Mouse (Mus musculus) kidney, postnatal 4 days (tissue): Measurements from ENCODE around the gene Tedc2.
A peak's percentile ranks its signal among the peaks of the same experiment; 100 is the strongest.

ENCODE experiments used
- DNase-seq, 2 experiments: peaks; one replicate each; pipeline ENCODE4 v3.0.0; 2021; ENCODE audit warnings: mixed read lengths in 2 of 2

The Tedc2 gene

DNA sequence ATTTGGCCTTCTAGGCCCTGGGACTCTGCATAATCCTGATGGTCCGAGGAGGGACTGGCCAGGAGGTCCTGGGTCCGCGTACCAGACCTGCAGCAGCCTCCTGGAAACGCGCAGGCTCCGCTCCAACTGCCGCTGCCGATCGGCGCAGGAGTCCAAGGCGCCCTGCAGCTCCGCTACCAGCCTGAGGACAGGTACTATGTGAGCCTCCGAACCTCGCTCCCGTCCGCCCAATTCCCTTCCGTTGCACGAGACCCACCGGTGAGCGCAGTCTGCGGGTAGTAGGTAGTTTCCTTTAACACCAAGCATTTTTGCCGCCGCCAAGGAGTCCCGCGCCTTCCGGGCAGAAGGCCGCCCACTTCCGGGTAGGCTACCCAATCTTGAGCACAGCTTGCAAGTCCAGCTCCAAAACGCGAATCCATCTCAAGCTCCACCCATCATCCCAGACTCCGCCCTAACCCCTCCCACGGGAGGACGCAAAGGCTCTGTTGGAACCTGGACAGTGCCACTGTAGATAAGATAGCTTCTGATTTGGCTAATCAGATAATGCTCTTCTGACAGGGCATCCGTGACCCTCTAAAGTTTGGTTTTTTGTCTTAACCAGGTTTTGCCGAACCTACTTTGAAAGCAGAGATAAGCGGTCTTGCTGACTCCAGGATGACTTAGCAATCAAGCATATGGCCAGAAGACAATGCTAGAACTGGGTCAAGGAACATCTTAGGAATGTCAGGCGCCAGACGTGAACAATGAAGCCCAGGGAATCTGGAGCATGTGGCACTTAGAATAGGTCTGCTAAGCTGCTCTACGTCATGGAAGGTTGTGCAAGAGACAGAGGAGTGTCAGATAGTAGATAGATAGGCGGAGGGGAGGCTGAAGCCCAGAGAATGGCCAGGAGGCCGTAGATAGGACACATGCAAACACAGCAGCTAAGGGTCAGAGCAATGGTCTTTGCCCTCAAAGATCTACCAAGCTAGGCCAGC, at the start of gene Tedc2:
Tedc2 (minus strand) TSS at position 417 of the 977 bp plus-strand sequence.
- DNase-seq = peak; percentile 95

- peak in 1 of 2 experiments; percentile 15 for DNase-seq
These were observed 46.5 kb upstream of the Tedc2 start for GRCm38 (mm10) chr17:24267133-24267532.

DNA sequence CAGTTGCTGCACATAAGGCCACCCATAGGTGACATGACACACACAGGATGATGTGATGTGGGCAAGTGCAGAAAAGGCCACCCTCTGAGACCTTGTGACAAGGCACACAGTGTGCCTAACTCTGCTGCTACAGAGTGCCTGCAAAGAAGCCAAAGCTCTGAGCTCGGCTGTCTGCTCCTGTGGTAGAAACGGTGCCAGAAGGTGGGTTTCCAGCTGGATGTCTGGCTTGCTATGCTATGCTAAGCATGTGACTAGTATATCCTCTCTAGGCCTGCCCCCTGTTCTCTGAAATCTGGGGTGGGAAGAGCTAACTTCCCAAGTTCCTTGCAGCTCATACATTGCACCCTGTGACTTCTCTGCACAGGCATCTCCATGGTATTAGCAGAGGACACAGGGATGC, 44.1 kb upstream of the Tedc2 start:
- no peak for DNase-seq

- DNase-seq = no peak
These were observed 39.9 kb upstream of the Tedc2 start for GRCm38 (mm10) chr17:24260516-24260915.

- no peak for DNase-seq
These were observed 39.1 kb upstream of the Tedc2 start for GRCm38 (mm10) chr17:24259702-24260101.

DNA sequence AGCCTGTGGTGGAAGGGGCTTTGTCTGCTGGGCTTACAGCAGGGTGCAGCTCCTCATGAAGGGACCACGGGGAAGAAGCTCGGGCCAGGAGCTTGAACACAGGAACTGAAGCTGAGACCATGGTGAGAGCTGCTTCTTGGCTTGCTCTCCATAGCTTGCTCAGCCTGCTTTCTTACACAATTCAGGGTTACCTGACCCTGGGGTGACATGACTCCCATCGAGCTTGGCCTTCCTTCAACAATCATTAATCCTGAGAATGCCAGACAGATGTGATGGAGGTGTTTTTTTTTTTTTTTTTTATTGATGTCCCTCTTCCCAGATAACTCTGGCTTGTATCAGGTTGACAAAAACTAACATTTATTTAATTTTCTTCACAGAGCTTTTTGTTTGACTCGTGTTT, 38.3 kb upstream of the Tedc2 start:
- DNase-seq = no peak

DNA sequence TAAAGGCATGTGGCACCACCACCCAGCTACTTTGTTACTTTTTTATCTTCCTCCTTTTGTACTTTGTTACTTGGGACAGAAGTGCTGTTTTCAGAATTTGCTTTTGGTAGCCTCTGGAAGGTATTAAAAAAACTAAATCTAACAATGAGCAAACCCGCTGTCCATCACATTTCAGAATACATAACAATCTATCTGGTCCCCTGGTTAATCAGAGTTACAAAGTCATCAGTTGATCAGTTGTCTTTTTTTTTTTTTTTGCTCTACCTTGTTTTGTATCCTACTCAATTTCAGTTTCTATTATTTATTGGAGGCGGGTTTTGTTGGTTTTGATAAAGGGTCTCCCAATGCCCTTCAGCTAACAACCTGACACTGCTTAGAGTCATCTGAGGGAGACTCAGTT, 31.7 kb upstream of the Tedc2 start:
- DNase-seq = no peak

DNA sequence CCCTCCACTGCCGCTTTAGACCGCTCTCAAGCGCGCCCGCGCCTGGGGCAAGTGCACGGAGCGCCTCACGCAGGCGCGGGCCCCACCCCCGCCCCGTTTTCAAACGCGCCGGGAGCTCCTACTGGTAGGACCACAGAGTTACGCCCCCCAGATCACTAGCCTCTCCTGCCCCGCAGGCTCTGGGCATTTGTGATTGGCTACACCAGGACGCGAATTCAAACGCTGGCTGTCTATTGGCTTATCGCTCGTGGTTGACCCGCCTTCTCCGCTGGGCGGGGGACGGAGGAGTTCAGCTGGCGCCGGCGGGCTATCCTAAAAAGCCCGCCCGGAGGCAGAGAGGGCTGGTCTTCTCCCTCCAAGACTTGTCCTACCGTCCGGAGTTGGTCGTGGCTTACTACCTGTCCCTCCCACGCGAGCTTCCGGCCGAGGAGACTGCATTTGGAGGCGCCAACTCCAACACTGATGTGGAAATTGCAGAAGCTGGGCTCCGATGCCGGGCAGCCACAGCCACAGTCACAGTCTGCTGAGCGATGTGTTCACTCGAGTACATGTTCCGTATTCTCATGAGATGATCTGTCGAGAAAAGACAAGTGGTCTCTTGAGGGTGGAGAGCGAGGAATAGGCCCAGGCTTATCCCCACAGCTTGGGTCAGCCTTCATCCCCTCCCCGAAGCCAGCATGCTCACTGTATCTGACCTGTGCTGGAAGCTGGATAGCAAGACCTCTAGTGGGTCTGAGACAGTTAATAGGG, 30.8 kb upstream of the Tedc2 start, which contains the start of gene Ccnf:
Ccnf (minus strand) TSS at position 165 of the 750 bp plus-strand sequence.
- peak; percentile 94 to 97 for DNase-seq

- DNase-seq = no peak
These were observed 30.3 kb upstream of the Tedc2 start for GRCm38 (mm10) chr17:24250988-24251319.

DNA sequence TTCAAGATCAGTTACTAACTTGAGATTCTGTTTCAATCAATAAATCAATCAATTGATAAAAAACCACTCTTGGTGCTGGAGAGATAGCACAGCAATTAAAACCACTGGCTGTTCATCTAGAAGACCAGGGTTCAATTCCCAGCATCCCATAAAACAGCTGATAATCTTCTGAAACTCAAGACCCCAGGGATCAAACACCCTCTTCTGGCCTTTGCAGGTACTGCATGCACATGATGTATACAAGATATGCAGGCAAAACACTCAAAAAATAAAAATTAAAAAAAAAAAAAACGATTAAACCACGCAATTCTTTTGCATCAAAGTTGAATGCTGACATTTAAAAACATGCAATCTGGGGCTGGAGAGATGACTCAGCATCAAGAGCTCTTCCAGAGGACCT, 28.0 kb upstream of the Tedc2 start:
- peak; percentile 14 to 21 for DNase-seq

DNA sequence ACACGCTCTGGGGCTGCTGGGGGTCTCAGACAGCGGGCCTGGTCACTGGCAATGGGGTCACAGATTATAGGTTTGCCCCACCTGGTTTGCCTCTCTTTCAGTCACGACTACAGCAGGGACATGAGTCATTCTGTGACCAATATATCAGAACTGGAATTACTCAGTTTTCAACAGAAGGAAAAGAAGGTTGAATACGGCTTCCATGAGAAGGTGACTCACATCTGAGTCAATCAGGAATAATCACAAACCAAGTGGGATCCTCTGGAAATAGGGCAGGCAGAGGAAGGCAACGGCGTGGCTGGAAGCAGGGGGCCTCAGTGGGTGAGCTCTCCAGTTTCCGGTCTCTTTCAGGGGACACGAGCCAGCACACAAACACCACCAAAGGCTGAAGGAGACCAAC, 23.4 kb upstream of the Tedc2 start:
- DNase-seq = no peak

GRCm38 (mm10) chr17:24243311-24243969, 22.8 kb upstream of the Tedc2 start:
- DNase-seq = peak; percentile 71 to 72

DNA sequence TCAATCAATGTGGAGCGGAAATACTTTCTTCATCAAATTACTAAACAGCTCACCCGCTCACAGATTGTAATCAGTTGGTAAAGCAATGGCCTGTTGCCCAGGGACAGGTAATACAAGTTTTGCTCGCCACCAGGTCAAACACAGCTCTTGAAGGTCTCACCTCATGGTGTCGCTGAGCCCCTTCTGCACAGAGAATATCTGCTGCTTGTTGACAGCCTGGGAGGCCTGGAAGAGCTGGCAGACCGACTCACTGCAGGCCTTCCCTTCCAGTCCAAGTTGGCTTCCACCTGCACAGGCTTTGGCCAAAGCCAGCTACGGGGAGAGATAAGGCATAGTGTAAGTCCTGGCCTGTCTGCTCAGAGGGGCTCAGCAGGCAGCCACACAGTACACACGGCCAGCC, 16.3 kb upstream of the Tedc2 start:
- DNase-seq = no peak

- no peak for DNase-seq
These were observed 15.8 kb upstream of the Tedc2 start for GRCm38 (mm10) chr17:24236479-24236878.

DNA sequence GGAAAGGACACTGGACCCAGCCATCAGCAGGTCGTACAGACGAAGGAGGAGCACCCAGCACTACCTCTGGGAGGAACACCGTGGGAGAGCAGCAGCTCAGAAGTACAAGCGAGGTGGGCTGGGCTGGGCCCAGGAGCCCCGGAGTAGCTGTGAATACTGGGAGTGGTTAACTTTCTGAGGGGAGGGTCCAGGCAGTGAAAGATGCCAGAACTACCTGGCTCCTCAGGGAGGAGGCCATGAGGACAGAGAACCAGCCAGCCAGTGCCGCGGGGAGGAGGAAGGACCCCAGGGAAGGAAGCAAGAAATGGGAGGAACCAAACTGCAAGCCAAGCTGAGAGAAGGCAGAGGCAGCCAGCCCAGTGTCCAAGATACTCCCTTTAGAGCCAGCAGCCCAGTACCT, 7.3 kb upstream of the Tedc2 start:
- no peak for DNase-seq

- no peak for DNase-seq
These were observed 6.1 kb upstream of the Tedc2 start for GRCm38 (mm10) chr17:24226721-24227120.

GRCm38 (mm10) chr17:24225851-24226250, 5.2 kb upstream of the Tedc2 start:
- DNase-seq = no peak

GRCm38 (mm10) chr17:24224741-24225140, 4.1 kb upstream of the Tedc2 start:
- DNase-seq = no peak

- no peak for DNase-seq
These were observed 2.9 kb upstream of the Tedc2 start for GRCm38 (mm10) chr17:24223513-24223912.

GRCm38 (mm10) chr17:24222653-24223052, 2.0 kb upstream of the Tedc2 start:
- DNase-seq = no peak

DNA sequence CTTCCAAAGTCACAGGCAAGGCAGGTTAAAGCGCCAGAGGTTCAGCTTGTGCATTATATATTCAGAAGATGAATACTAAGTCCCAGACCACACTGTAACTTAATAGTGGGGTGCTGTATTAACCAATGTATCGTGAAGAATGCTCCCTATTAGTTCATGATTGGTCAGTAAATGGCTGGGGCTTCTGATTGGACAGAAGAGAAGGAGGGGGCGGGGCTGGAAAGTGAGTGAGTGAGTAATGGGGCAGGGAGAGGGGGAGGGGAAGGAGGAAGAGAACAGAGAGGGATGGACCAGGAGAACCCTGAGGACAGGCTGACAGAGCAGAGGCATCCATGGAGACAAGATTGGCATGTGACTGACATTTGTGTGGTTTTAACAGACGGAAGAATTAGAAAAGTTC, 3.8 kb downstream of the Tedc2 start:
- peak; percentile 37 to 54 for DNase-seq

DNA sequence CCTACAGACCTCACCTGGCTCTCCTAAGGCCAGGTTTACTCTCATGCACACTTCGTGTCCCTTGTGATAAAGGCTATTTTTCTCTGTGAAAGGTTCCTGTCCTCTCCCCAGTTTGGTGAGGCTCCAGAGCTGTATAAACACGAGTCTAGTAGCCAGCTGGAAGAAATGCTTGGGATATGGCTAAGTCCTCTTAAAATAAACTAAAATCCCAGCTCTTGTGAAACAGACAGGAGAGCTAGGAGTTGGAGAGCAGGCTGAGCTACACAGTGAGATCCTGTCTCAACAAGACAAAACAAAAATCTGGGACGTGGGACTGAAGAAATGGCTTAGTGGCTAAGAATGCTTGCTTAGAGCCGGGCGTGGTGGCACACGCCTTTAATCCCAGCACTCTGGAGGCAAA, 7.5 kb downstream of the Tedc2 start:
- no peak for DNase-seq

DNA sequence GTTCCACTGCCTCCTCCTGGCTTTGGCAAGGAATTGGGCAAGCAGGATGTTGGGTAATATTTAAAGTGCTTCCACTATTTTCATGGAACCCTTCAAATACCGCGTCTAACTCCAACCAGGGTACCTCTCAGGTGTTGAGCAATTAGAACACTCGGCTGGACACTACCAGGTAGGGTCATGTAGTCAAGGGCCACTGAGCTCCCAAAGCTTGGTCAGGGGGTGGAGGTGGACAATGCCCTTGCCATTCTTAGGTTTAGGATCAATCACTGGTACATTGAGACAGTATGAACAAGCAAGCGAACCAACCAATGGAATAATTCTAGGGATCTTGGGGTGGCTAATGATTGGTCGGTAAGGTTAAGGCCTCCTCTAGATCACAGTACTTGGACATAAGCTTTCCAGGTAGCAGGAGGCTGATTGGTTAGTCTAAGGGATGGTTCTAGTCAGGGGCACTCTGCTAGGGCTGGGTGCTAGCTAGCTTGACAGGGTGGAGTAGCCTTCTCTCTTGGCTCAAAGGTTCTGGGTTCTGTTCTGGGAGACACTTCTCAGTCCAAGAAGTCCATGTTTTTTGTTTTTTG, 8.1 kb downstream of the Tedc2 start:
- no peak for DNase-seq
